Mouse (Mus musculus) midbrain, embryonic 14.5 days (tissue): ENCODE measurements at regions not wholly inside any gene's neighbourhood (a gene's known extent, or its start where the extent isn't known, plus 50 kb on each side); places are given as distances from the start of the nearest gene placed in this dataset.
A peak's percentile ranks its signal among the peaks of the same experiment; 100 is the strongest.

Experiments
- ATAC-seq: fragments of 200-750 bp; cut with Nextera tagmentation; 2 replicates; pipeline ENCODE4 v1.8.0; 2017; ENCODE audit warnings: moderate number of reproducible peaks, moderate library complexity; ENCODE audit not compliant: low FRiP score, low TSS enrichment
- DNase-seq: peaks from one replicate; pipeline ENCODE4 v3.0.0-alpha.2; 2015
- H3K27ac ChIP-seq: fragments of 300-500 bp; sonication (generic); replicated peaks from 2 replicates; pipeline ENCODE4 v1.5.1; 2014; ENCODE audit warnings: mild to moderate bottlenecking, low read depth, low read length, moderate library complexity
- H3K27me3 ChIP-seq: fragments of 300-500 bp; sonication (generic); 2 replicates; pipeline ENCODE4 v1.6.1; 2014; ENCODE audit warnings: low read length, control low read depth, mixed read lengths; ENCODE audit not compliant: control insufficient read depth, insufficient read depth
- H3K36me3 ChIP-seq: fragments of 300-500 bp; sonication (generic); 2 replicates; pipeline ENCODE4 v1.6.1; 2014; ENCODE audit warnings: low read length, control low read depth; ENCODE audit not compliant: control insufficient read depth, insufficient read depth
- H3K4me1 ChIP-seq: fragments of 300-500 bp; sonication (generic); 2 replicates; pipeline ENCODE4 v1.6.1; 2014; ENCODE audit warnings: mild to moderate bottlenecking, antibody characterized with exemption, low read length, control low read depth; ENCODE audit not compliant: control insufficient read depth, insufficient read depth
- H3K4me2 ChIP-seq: fragments of 300-500 bp; sonication (generic); 2 replicates; pipeline ENCODE4 v1.6.1; 2014; ENCODE audit warnings: mild to moderate bottlenecking, low read length, moderate library complexity
- H3K4me3 ChIP-seq: fragments of 300-500 bp; sonication (generic); replicated peaks from 2 replicates; pipeline ENCODE4 v1.5.1; 2014; ENCODE audit warnings: low read depth, low read length
- H3K9ac ChIP-seq: fragments of 300-500 bp; sonication (generic); replicated peaks from 2 replicates; pipeline ENCODE4 v1.6.1; 2014; ENCODE audit warnings: mild to moderate bottlenecking, low read length, moderate library complexity
- H3K9me3 ChIP-seq: fragments of 300-500 bp; sonication (generic); 2 replicates; pipeline ENCODE4 v1.6.1; 2016; ENCODE audit warnings: low read length, control low read depth, mixed read lengths; ENCODE audit not compliant: control insufficient read depth
- WGBS: fragments of 180-500 bp; shearing (Covaris S2); extraction: QIAGEN DNeasy Blood & Tissue Kit; methylation state at CpG from one replicate; pipeline ENCODE4 v1.1.7; 2014; 5-methylcytosine and 5-hydroxymethylcytosine counted together

DNA sequence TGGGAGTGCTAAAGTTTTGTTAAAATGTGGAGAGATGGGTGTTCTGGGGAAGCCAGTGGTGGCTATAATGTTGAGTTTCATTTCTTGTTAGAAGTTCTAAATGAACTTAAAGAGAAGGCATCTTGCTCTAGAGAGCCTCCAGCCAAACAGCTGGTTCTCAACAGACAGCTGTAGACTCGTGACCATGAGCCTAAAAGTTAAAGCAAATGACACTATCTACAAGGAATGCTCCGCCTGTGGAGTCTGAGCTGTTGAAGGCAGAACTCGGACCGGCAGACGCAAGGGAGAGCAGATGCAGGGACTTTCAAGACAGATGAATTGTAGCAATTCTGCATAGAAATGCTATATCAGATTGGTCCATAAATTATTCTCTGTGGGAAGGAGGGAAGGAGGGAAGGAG is 114.1 kb upstream of the Fn1 start:
- no peaks in the 10 kb centered on the region for H3K9me3 ChIP-seq

DNA sequence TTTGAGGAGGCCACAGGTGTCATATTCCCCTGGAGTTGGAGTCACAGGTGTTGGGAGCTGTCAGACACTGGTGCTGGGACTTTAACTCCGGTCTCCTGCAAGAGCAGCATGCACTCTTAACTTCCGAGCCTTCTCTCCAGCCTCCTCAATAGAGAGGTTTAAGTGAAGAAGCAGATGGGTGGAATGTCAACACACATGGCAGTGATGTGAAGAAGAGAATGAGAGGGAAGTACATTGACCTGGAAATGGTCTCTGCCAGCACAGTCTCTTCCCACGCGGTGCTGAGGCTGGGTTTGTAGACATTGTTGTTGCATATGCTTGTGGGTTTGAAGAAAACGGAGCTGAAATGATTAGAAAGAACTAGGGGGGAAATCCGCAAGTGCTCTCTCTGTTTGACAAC is 112.0 kb upstream of the Fn1 start:
- ATAC-seq, result no peak
- Histone ChIP-seq H3K27me3 (no peaks in the 10 kb centered on the region), H3K4me2 (no peak overlapping the region), H3K4me3 (no peak overlapping the region), H3K4me1 (no peaks in the 10 kb centered on the region), H3K36me3 (no peaks in the 10 kb centered on the region), H3K9me3 (no peaks in the 10 kb centered on the region), H3K27ac (no peak overlapping the region), H3K9ac (no peak overlapping the region)
- no peak for DNase-seq
- 90% methylated on average over 6 of the region's 6 CpGs for WGBS

More for the DNA sequence above, 114.1 kb upstream of the Fn1 start:
- WGBS, result 86% methylated on average over 5 of the region's 5 CpGs
- Histone ChIP-seq H3K27me3 (no peaks in the 10 kb centered on the region), H3K9ac (no peak overlapping the region), H3K4me1 (no peaks in the 10 kb centered on the region), H3K27ac (no peak overlapping the region), H3K4me3 (no peak overlapping the region), H3K4me2 (no peak overlapping the region), H3K36me3 (no peaks in the 10 kb centered on the region)
- DNase-seq (no peak), ATAC-seq (no peak)

DNA sequence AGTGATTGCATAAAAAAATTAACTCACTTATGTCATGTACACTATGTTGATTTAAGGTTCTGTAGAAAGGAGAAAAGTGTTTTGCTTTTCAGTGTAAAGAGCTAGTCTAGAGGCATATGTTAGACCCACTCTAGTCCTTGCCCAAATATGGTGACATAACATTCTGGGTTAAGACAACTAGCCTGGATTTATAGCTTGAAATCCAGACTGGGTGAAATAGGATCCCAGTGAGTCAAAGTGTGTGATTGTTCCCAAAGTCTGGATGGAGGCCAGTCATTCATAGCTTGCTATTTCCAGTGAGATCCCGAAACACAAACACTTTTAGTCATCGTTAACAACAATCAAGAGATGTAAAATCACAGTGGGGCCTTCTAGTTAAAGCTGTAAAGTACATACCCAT is 110.5 kb upstream of the Fn1 start:
- H3K27me3 ChIP-seq, result no peaks in the 10 kb centered on the region
- DNase-seq (no peak), ATAC-seq (no peak)
- no peak overlapping the region for H3K9ac ChIP-seq
- WGBS, result 90% methylated on average over 2 of the region's 2 CpGs
- H3K9me3 ChIP-seq, result no peaks in the 10 kb centered on the region
- H3K4me1 ChIP-seq, result no peaks in the 10 kb centered on the region
- H3K4me3 ChIP-seq, result no peak overlapping the region
- H3K27ac ChIP-seq, result no peak overlapping the region
- H3K4me2 ChIP-seq, result no peak overlapping the region
- H3K36me3 ChIP-seq, result no peaks in the 10 kb centered on the region

DNA sequence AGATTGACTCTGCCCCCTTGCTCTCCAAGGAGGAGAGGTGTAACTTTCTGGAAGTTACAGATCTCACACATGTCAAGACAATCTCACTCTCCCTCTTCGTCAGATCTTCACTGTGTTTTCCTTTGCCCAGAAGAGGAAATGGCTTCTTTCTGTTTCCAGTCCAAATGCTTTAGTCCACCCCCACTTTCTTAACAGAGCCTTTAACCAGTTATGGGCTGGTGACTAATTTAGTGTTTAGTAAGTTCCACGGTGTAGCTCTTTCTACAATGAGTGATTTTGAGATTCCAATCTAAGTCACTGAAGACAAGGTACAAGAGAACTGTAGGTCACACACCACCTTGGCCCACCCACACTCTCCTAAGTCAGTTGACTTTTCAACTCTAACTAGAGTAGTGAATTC is 107.3 kb upstream of the Fn1 start:
- no peak overlapping the region for H3K4me3 ChIP-seq
- H3K36me3 ChIP-seq, result no peaks in the 10 kb centered on the region
- no peak overlapping the region for H3K27ac ChIP-seq
- H3K27me3 ChIP-seq, result no peaks in the 10 kb centered on the region
- ATAC-seq, result no peak
- no peaks in the 10 kb centered on the region for H3K9me3 ChIP-seq
- H3K4me1 ChIP-seq, result 0 out of 2 replicates have a peak, but pooled peaks cover 3% of the 10 kb centered on the region
- DNase-seq, result no peak
- H3K4me2 ChIP-seq, result no peak overlapping the region
- 90% methylated on average over 2 of the region's 2 CpGs for WGBS
- no peak overlapping the region for H3K9ac ChIP-seq

DNA sequence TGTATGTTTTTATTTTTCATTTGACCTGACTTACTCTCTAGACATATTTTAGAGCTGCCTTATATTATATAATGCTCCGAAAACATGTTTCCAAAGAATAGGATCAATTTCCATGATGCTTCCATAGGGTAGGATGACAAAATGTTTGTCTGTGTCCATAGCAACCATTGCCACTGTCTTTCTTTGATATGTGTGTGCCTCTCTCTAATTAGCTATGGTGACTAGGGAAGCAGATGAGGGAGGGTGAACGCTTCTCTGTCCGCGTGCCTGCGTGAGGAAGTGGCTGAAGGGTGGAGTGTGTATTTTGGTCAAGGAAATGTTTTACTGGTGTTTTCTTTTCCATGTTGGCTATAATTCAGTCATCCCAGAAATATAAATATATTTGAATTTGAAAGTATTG is 104.2 kb upstream of the Fn1 start:
- H3K36me3 ChIP-seq, result no peaks in the 10 kb centered on the region
- H3K27me3 ChIP-seq, result no peaks in the 10 kb centered on the region
- H3K4me3 ChIP-seq, result no peak overlapping the region
- no peak overlapping the region for H3K9ac ChIP-seq
- DNase-seq, result peak; percentile 39
- 39% methylated on average over 5 of the region's 5 CpGs for whole genome bisulfite sequencing
- no peak overlapping the region for H3K4me2 ChIP-seq
- H3K4me1 ChIP-seq, result 0 out of 2 replicates have a peak, but pooled peaks cover 3% of the 10 kb centered on the region
- no peak for ATAC-seq
- H3K27ac ChIP-seq, result no peak overlapping the region
- H3K9me3 ChIP-seq, result no peaks in the 10 kb centered on the region; the same call in 1 of the 2 replicates

DNA sequence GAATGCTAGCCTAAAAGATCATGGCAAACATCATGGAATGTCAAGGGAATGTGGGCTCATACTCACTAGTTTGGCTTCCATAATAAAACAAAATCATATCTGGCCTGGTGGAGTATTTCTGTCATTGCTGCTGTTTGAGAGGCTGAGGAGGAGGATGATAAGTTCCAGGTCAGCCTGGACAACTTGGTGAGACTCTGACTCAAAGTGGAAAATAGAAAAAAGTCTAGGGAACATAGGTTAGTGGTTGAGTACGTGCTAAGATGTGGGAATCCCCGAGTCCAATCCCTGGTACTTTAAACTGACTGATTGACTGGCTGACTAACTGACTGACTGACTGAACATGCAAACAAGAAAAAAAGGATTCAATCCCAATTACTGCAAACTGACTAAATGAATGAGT is 103.2 kb upstream of the Fn1 start:
- 0 out of 2 replicates have a peak, but pooled peaks cover 3% of the 10 kb centered on the region for H3K4me1 ChIP-seq
- H3K27me3 ChIP-seq, result no peaks in the 10 kb centered on the region
- H3K9ac ChIP-seq, result no peak overlapping the region
- H3K4me2 ChIP-seq, result no peak overlapping the region
- ATAC-seq (no peak), DNase-seq (no peak)
- H3K9me3 ChIP-seq, result no peaks in the 10 kb centered on the region; the same call in 1 of the 2 replicates
- H3K27ac ChIP-seq, result no peak overlapping the region
- H3K36me3 ChIP-seq, result no peaks in the 10 kb centered on the region
- WGBS, result 89% methylated on average over 2 of the region's 2 CpGs
- no peak overlapping the region for H3K4me3 ChIP-seq

DNA sequence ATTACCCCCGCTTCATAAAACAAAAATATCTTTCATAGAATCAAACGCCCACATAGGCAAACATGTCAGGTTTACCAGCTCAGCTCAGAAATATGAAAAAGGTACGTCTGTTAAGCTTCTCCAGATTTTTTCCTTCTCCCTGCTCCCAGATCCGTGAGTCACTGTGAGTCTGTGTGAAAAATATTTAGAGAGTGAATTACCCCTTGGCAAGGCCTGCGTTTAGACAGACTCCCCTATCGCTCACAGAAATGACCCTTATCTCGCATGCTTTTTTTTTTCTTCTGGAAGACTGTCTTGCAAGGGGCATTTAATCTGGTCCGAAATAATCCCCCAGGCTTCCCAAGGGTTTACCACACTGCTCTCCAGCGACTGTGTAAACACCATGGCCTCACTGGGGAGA is 102.4 kb upstream of the Fn1 start:
- ATAC-seq, result no peak
- Histone ChIP-seq H3K4me1 (0 out of 2 replicates have a peak, but pooled peaks cover 3% of the 10 kb centered on the region), H3K4me3 (no peak overlapping the region), H3K36me3 (no peaks in the 10 kb centered on the region), H3K4me2 (no peak overlapping the region), H3K9me3 (no peaks in the 10 kb centered on the region; the same call in 1 of the 2 replicates), H3K27me3 (no peaks in the 10 kb centered on the region), H3K27ac (no peak overlapping the region), H3K9ac (no peak overlapping the region)
- 68% methylated on average over 9 of the region's 9 CpGs for WGBS
- DNase-seq, result no peak

DNA sequence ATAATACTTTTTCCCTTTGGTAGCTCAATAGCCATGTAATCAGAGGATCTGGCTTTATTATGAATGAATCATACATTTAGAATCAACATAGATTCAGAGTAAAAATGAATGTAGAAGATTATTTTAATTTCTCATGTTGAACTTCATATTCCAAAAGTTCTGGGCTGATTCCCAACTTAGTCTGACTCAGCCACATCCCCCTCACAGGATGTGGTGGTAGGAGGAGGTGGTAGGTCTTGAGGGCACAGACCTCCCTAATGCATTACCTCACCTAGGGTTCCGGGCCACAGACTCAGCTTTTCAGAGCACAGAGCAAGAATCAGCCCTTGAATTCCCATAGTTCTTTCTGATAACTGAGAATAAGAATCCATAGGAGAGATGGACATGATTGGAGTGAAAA is 99.4 kb upstream of the Fn1 start:
- ATAC-seq, result no peak
- 92% methylated on average over 1 of the region's 1 CpGs for WGBS
- Histone ChIP-seq H3K4me2 (no peak overlapping the region), H3K4me1 (0 out of 2 replicates have a peak, but pooled peaks cover 3% of the 10 kb centered on the region), H3K27me3 (no peaks in the 10 kb centered on the region), H3K36me3 (no peaks in the 10 kb centered on the region), H3K4me3 (no peak overlapping the region), H3K9ac (no peak overlapping the region), H3K27ac (no peak overlapping the region), H3K9me3 (no peaks in the 10 kb centered on the region; the same call in 1 of the 2 replicates)
- no peak for DNase-seq

DNA sequence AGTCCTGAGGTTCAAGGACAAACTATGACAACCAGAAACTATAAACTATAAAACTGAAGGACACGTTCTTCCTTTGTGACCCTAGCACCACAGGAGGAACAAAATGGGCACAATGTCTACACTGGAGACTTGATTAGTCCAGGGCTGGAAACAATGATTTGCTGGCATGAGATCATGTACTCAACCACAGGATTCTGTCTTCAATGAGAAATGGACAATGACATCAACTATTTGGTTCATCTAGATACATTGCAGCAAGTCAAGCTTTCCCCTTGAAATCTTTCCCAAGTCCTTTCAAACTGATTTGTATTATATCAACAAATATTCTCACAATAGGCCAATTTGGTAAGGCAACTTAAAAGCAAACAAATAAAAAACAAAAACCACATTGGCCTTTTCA is 98.6 kb upstream of the Fn1 start:
- H3K9ac ChIP-seq, result no peak overlapping the region
- no peaks in the 10 kb centered on the region for H3K4me1 ChIP-seq
- 68% methylated on average over 1 of the region's 1 CpGs for WGBS
- ATAC-seq (no peak), DNase-seq (no peak)
- no peaks in the 10 kb centered on the region for H3K27me3 ChIP-seq
- H3K4me2 ChIP-seq, result no peak overlapping the region
- H3K27ac ChIP-seq, result no peak overlapping the region
- H3K9me3 ChIP-seq, result no peaks in the 10 kb centered on the region; the same call in 1 of the 2 replicates
- H3K4me3 ChIP-seq, result no peak overlapping the region
- no peaks in the 10 kb centered on the region for H3K36me3 ChIP-seq
